Mouse (Mus musculus): Measurements from ENCODE around the gene Agpat3.

Agpat3 gene

GRCm38 (mm10) chr10:78293576-78293975 is 58.7 kb downstream of the Agpat3 start:
- no peak for DNase-seq

GRCm38 (mm10) chr10:78292381-78292780 is 59.9 kb downstream of the Agpat3 start:
- no peak for DNase-seq

GRCm38 (mm10) chr10:78290730-78291535 is 61.4 kb downstream of the Agpat3 start:
- no peak for DNase-seq

- DNase-seq = peak; percentile 73 to 79
Measured at GRCm38 (mm10) chr10:78288896-78289295, 63.4 kb downstream of the Agpat3 start.

- no peak for DNase-seq
Measured at GRCm38 (mm10) chr10:78288135-78288534, 64.2 kb downstream of the Agpat3 start.

GRCm38 (mm10) chr10:78287465-78288132 is 64.7 kb downstream of the Agpat3 start:
- no peak for DNase-seq

GRCm38 (mm10) chr10:78285959-78286358 is 66.3 kb downstream of the Agpat3 start:
- DNase-seq = no peak

DNA sequence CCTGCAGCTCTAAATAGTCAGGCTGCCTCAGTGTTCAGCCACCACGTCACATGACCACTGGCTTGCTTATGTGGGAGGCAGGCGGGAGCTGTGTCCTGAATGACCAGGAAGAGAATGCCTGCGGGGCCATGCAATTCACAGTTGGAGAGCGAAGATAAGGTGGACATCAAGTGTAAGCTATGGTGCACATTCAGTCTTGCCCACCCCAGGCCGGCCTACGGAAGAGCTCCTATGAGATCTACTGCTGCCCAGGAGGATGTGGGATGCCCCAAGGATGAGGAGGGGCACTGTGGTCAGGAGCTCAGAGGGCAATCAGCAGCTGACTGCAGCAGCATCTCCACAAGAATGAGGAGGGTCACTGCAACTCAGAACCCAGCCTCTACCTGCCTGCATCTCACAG is 66.9 kb downstream of the Agpat3 start:
- no peak for DNase-seq

- no peak for DNase-seq
Measured at GRCm38 (mm10) chr10:78284812-78285211, 67.5 kb downstream of the Agpat3 start.

GRCm38 (mm10) chr10:78282411-78282810 is 69.9 kb downstream of the Agpat3 start:
- DNase-seq = no peak

GRCm38 (mm10) chr10:78280486-78280885 is 71.8 kb downstream of the Agpat3 start:
- DNase-seq = no peak

DNA sequence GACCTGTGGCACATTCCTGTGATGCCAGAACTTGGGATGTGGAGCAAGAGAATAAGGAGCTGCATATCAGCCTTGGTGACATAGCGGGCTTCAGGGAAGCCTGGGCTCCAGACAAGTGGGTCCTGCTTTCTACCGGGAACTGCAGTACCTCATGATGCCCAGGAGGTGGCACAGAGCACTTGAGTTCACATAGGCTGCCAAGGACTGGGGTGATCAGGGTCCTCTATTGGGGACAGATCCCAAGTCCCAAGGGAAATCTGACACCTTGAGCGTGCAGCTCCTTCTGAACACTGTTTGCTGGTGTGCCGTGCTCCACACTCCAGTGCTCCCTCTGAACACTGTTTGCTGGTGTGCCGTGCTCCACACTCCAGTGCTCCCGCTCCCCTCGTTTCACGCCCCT is 73.1 kb downstream of the Agpat3 start:
- DNase-seq = peak; percentile 77

DNA sequence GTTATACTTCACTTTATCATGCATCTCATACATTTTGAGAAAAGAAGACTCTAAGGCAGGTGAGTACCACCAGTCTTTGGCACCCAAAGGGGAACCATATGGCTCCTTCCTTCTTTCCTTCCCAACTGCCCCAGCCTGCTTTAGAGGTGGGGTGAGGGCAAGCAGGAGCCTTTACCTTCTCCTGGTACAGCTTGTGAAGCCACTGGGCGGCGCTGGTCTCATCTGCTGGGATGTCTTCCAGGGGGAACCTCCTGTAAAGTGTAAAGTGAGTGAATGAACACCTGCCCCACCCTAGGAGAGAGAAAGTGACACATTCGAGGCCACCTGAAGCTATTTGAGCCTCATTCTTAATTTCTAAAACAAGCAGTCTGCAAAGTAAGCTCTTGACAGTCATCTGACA is 74.5 kb downstream of the Agpat3 start:
- DNase-seq = peak; percentile 38 to 55

DNA sequence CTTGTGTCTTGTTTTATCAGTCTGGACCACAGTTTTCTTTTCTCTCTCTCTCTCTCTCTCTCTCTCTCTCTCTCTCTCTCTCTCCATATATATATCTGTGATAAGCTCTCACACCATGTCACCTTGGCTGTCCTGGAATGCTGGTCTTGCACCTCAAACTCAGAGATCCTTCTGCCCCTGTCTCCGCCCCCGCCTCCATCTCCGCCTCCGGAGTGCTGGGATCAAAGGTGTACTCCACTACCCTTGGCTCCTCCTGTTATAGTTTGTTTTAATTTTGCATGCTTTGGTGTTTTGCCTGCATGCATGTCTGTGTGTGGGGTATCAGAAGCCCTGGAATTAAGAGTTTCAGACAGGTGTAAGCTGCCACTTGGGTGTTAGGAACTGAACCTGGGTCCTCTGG is 76.0 kb downstream of the Agpat3 start:
- no peak for DNase-seq

- DNase-seq = no peak
Measured at GRCm38 (mm10) chr10:78272932-78273331, 79.4 kb downstream of the Agpat3 start.

DNA sequence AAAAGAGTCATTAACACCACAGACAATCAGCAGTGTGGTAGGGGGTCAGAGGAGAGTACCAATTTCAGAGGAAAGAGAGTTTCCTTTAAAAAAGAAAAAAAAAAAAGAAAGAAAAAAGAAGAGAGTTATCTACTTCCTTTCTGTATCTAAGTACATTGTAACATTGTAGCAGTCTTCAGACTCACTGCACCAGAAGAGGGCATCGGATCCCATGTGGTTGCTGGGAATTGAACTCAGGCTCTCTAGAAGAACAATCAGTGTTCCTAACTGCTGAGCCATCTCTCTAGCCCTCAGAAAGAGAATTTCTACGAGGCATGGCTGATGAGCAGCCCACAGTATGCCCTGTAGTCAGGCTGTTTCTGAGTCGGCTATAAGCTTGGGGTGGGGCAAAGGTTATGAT is 86.4 kb downstream of the Agpat3 start:
- DNase-seq = no peak

GRCm38 (mm10) chr10:78264735-78265134 is 87.6 kb downstream of the Agpat3 start:
- no peak for DNase-seq

DNA sequence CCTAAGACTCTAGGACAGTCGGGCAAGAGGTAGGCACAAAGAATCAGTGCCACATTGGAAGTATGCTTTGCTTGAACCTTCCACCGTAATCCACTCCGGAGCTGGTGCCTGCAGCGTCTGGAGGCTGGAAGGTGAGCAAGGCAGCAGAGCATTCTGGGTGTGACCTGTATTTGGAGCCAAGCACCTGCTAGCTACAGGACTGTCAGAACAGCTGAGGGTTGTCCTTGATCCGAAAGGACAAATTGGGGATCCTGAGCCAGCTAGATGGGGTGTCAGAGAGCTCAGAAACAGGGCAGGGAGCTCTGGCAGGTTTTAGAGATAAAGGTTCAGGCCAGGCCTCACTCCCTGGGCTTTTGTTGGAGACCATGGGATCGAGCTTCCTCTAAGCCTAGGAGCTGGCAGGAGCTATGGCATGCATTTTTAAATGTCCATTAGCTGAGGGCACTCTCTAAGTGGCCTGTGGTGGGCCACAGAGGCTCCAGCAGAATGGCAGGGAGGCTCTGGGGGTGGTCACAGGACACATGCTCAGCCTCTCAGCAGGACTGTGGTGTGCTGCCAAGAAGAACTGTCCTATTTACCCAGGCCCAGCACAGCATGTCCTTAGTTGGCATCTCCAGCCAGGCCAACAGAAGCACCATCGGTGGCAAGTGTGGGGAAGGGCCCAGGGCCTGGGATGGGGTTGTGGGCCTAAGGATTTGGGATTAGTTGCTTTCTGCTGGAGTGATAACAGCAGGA is 91.2 kb downstream of the Agpat3 start:
- peak; percentile 57 for DNase-seq

DNA sequence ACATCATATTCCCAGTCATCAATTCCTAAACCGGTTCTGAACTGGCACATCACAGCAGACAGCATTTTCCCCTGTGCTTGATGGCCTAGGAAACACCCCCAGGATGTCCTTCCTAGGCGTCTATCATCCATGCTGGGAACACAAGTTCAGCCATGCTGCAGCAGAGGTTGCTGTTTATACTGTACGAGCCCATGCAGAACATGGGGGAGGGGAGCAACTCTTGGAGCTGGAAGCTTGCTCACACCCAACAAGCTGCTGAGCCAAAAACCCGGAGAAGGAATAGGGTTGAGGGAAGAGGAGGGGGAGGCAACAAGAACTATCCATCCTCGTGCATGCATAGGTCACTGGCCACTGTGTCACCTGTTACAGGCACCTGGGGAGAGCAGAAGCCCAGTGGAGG is 92.0 kb downstream of the Agpat3 start:
- peak in 1 of 2 experiments; percentile 53 for DNase-seq

GRCm38 (mm10) chr10:78259702-78260101 is 92.6 kb downstream of the Agpat3 start:
- DNase-seq = no peak

DNA sequence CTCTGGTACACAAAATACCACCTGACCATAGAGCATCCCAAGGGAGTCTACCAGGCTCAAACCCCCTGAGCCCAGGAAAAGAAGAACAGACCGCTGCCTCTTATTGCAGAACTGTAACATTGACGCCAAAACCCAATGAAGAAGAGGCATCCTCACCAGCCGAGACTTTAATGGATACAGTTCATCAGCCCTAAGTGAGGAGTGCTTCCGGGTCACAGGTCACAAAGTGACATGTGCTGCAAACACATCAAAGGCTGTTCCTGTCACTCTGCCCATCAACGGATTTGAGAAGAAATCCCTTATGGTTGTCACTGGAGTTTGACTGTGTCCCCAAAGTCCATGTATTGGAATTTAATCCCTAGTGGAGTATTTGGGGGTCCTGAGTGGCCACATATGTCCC is 93.1 kb downstream of the Agpat3 start:
- no peak for DNase-seq

GRCm38 (mm10) chr10:78258142-78258675 is 94.1 kb downstream of the Agpat3 start:
- DNase-seq = no peak

DNA sequence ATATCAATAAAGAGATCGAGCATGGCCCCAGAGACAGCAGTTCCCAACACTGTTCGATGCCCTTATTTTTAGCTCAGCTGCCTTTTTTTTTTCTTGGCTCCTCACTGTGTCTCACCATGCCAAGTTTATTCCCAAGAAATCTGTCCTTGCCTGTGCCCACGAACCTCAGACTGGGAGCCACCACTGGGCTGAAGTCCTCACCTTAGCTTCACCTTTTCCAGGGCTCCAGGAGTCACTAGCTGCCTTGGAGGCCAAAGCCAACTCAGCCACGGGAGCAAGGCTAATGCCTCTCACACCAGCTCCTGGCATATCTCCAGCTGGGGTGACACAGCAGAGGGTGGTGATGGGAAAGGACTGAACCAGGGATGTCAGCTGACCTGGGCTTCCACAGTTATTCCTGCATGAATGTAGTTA is 96.6 kb downstream of the Agpat3 start:
- peak; percentile 27 to 54 for DNase-seq

Data from cerebellum, postnatal 14 days (tissue).